Mouse (Mus musculus): ENCODE measurements around the gene Edn1. TPM values are rescaled to one million over a fixed set of nuclear protein-coding genes. Genes with fewer than 3 reads are reported as not detected.

The Edn1 gene
- total and polyA plus RNA-seq, 3 experiments, result 0.11 TPM; not detected in 2

DNA sequence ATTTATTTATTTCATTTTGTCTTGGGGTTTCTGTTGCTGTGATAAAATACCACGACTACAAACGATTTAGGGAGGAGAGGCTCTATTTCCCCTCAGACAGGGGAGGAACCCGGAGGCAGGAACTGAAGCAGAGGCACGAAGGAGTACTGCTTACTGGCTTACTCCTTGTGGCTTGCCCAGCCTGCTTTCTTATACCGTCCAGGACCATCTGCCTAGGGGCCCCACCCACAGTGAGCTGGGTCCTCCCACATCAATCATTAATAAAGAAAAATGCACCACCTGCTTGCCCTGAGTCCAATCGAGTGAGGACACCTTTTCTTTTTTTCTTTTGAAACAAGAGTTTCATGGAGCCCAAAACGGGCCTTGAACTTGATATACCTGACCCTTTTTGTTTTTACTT lies 44.2 kb downstream of the Edn1 start:
- DNase-seq (ENCODE audit: low spot score) (no peak), ATAC-seq (ENCODE audit: extremely low read depth, insufficient number of reproducible peaks, low FRiP score, poor library complexity, severe bottlenecking) (no peak)
- Histone ChIP-seq H3K4me1 (ENCODE audit: insufficient read depth, low read depth, low read length) (no peaks in the 10 kb centered on the region), H3K36me3 (replicated peaks) (no peaks in the 10 kb centered on the region), H3K27me3 (ENCODE audit: insufficient read depth, low read length) (no peaks in the 10 kb centered on the region), H3K9me3 (replicated peaks) (no peaks in the 10 kb centered on the region; the same call in 1 of the 2 replicates), H3K4me3 (ENCODE audit: low read depth, low read length) (no peak overlapping the region)
- TF ChIP-seq GATA2 (IDR thresholded peaks at IDR 0.05; ENCODE audit: borderline replicate concordance, low read depth, low read length), result no peak
- TF ChIP-seq CTCF (IDR thresholded peaks at IDR 0.05; ENCODE audit: low read depth, low read length), result no peak
- TF ChIP-seq POLR2AphosphoS5 (IDR thresholded peaks at IDR 0.05; ENCODE audit: insufficient replicate concordance, low read depth, low read length), result no peak
- no peak for TF ChIP-seq TAL1 (conservative IDR thresholded peaks at IDR 0.05; ENCODE audit: low read depth, low read length)
- no peak for TF ChIP-seq GATA1 (IDR thresholded peaks at IDR 0.05; ENCODE audit: borderline replicate concordance, low read length)

DNA sequence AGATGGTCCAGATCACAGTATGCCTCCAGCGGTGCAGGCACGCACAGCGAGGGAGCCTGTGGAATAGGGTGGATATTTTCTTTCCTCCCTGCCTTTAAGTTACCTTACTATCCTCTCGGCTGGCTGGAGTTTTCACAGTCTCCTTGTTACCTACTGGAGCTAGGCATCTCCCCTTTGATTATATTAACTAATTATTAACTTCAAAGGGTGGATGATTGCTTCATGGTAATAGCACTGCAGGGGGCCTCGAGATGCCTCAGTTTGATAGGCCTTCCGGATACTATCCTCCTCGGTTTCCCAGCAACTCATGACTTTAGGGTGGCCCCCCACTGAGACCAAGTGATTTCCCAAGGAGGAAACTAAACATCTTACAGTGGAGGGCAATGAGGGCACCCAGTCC lies 45.1 kb downstream of the Edn1 start:
- no peaks in the 10 kb centered on the region for H3K36me3 ChIP-seq (replicated peaks)
- no peaks in the 10 kb centered on the region; the same call in 1 of the 2 replicates for H3K9me3 ChIP-seq (replicated peaks)
- no peak for ATAC-seq (ENCODE audit: extremely low read depth, insufficient number of reproducible peaks, low FRiP score, poor library complexity, severe bottlenecking)
- no peak overlapping the region for H3K4me3 ChIP-seq (ENCODE audit: low read depth, low read length)
- no peaks in the 10 kb centered on the region for H3K4me1 ChIP-seq (ENCODE audit: insufficient read depth, low read depth, low read length)
- no peaks in the 10 kb centered on the region for H3K27me3 ChIP-seq (ENCODE audit: insufficient read depth, low read length)
- TF ChIP-seq CTCF (IDR thresholded peaks at IDR 0.05; ENCODE audit: low read depth, low read length) (no peak), GATA1 (IDR thresholded peaks at IDR 0.05; ENCODE audit: borderline replicate concordance, low read length) (no peak), TAL1 (conservative IDR thresholded peaks at IDR 0.05; ENCODE audit: low read depth, low read length) (no peak), GATA2 (IDR thresholded peaks at IDR 0.05; ENCODE audit: borderline replicate concordance, low read depth, low read length) (no peak), POLR2AphosphoS5 (IDR thresholded peaks at IDR 0.05; ENCODE audit: insufficient replicate concordance, low read depth, low read length) (no peak)
- DNase-seq (ENCODE audit: low spot score), result no peak

- DNase-seq (ENCODE audit: low spot score) (no peak), ATAC-seq (ENCODE audit: extremely low read depth, insufficient number of reproducible peaks, low FRiP score, poor library complexity, severe bottlenecking) (no peak)
- TF ChIP-seq GATA1 (IDR thresholded peaks at IDR 0.05; ENCODE audit: borderline replicate concordance, low read length) (no peak), POLR2AphosphoS5 (IDR thresholded peaks at IDR 0.05; ENCODE audit: insufficient replicate concordance, low read depth, low read length) (no peak), GATA2 (IDR thresholded peaks at IDR 0.05; ENCODE audit: borderline replicate concordance, low read depth, low read length) (no peak), CTCF (IDR thresholded peaks at IDR 0.05; ENCODE audit: low read depth, low read length) (no peak), TAL1 (conservative IDR thresholded peaks at IDR 0.05; ENCODE audit: low read depth, low read length) (no peak)
- H3K9me3 ChIP-seq (replicated peaks), result no peaks in the 10 kb centered on the region; the same call in 1 of the 2 replicates
- no peaks in the 10 kb centered on the region for H3K27me3 ChIP-seq (ENCODE audit: insufficient read depth, low read length)
- H3K4me3 ChIP-seq (ENCODE audit: low read depth, low read length), result no peak overlapping the region
- no peaks in the 10 kb centered on the region for H3K4me1 ChIP-seq (ENCODE audit: insufficient read depth, low read depth, low read length)
- H3K36me3 ChIP-seq (replicated peaks), result no peaks in the 10 kb centered on the region
These were observed 50.4 kb downstream of the Edn1 start for GRCm38 (mm10) chr13:42351675-42352074.

Other genes with a start within 250 kb of the Edn1 start
- gene Hivep1, start 249.5 kb upstream of the Edn1 start, total RNA-seq (2014; fragmentation: Nextera tagmentation), result 21.0 and 31.0 TPM in 2 replicates
- 4.5 and 5.6 TPM in 2 replicates for gene Hivep1, start 249.5 kb upstream of the Edn1 start, total RNA-seq (2017)
- gene Hivep1, start 249.5 kb upstream of the Edn1 start, polyA plus RNA-seq (2012), result 8.8 and 11.5 TPM in 2 replicates